Mouse (Mus musculus): ENCODE data around the gene Srm. TPM values are rescaled to one million over a fixed set of nuclear protein-coding genes. Genes with fewer than 3 reads are reported as not detected.

Srm gene
- total RNA-seq (2021) = 10 to 100 TPM; 68.4 to 70.0 TPM

GRCm38 (mm10) chr4:148591171-148591630 is at the start of gene Srm:
TSS of gene Srm (plus strand) at chr4:148591503.
- peak; percentile 96 to 97 for DNase-seq

DNA sequence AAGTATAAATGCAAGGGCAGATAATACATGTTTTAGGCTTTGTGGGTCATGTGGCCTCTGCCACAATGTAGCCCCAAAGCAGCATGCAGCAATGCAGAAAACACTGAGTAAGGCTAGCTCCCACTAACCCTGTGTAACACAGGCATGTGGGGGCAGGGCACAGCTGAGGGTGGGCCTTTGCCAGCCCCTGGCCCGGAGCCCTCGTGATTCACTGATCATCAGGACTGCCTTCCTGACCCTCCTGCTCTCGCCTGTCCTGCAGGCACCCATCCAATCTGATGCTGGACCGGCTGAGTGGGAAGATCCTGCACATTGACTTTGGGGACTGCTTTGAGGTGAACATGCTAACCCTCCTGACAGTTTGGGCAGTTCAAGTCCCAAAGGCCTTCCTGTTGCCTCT is 42.2 kb upstream of the Srm start:
- no peak for DNase-seq

DNA sequence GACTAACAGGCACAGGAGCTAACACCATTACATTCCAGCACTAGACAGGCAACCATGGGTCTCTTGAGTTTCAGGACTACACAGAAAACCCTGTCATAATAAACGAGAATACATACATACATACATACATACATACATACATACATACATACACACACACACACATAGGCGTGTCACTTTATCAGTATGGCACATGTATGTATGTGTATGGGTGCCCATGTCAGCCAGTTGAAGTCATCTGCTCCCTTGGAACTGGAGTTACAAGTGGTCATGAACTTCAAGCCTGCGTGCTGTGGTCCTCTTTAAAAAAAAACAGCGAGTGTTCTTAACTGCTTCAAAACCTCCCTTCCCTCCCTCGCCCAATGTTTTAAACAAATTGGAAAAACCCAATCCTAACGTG is 33.5 kb upstream of the Srm start:
- no peak for DNase-seq

- DNase-seq = peak; percentile 85 to 86
Measured at GRCm38 (mm10) chr4:148558297-148559000, 32.9 kb upstream of the Srm start, which contains the start of gene Exosc10. TSS of gene Exosc10 (plus strand) at chr4:148558429.

DNA sequence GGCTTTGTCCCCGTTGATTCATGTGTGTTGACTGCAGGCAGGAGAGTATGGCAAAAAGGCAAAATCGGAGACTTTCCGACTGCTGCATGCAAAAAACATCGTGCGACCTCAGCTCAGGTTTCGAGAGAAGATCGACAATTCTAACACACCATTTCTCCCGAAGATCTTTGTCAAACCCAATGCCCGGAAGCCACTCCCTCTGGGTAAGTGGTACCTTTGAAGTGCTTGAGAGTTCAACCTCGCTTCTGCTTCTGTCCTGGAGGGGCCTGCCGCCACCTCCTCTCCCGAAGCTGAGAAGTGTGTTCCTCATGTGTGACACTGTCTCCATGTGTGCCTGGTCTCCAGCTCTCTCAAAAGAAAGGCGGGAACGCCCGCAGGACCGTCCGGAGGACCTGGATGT is 28.6 kb upstream of the Srm start:
- no peak for DNase-seq

DNA sequence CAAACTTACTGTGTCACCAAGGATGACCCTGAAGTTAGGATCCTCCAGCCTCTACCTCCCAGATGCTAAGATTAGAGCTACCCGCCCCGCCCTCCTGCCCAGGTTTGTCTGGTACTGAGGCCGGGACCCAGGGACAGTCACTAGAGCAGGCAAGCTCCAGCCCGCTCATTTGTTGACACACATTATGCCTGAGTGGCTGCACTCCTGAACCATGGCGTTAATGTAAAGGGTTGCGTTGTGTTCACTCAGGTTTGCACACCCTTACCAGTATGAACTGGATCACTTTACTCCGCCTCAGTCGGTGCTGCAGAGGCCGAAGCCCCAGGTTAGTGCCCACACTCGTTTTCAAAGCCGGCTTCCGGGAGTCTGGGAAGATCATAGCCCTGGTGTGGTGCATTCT is 27.7 kb upstream of the Srm start:
- no peak for DNase-seq

DNA sequence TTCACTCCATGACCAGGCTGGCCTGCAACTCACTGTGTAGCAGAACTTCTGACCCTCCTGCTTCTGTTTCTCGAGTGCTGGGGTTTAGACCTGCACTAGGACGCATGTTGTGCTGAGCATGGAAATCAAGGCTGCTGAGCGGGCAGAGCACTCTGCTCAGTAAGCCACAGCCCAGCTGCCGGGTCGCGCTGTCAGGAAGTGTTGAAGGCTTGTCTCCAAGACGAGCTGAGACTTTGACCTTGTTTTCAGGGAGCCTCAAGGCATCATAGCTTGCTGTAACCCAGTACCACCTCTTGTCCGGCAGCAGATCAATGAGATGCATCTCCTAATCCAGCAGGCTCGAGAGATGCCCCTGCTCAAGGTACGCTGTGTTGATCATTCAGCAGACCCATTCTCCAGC is 21.2 kb upstream of the Srm start:
- no peak for DNase-seq

DNA sequence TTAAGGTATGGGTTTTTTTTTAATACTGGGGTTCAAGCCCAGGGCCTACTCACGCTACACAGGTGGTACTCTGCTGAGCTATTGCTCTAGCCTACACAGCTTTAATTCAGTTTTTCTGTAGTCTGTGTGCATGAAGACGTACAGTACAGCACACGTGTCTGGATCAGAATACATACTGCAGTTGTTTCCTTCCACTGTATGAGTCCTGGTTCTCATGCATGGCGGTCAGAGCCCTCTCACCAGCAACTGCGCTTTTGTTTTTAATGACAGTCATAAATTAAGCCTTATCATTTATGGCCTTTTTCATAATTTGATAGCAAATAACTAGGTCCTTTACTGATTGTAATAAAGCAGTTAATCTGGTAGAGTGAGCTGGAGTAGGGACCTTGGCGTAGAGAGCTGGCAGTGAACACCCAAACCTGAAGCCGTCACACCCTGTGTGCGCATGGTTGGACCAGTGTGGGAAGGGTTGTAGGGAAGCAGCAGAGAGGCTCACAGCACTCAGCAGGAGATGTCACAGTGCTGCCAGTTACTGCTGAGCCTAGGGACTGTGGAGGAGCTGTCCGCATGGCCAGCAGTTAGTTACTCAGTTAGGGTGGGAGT is 20.5 kb upstream of the Srm start:
- DNase-seq = no peak

GRCm38 (mm10) chr4:148573222-148573621 is 18.1 kb upstream of the Srm start:
- no peak for DNase-seq

GRCm38 (mm10) chr4:148580765-148581164 is 10.5 kb upstream of the Srm start:
- DNase-seq = no peak

DNA sequence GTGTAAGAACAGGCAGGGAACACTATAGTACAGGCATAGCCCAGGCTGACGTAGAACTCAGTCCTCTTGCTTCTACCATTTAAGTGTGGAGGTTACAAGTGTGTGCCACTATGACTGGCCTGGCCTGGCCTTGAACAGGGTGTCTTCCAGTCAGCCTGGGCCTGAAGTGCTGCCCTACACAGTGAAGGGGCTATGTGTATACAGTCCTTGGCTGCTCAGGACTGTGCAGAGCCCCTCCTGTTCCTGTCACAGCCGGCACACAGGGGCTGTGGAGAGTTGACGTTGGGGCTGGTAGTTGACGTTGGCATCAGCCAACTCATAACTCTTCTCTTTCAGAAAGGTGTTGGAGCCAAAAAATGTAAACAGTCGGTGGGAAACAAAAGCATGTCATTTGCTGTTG is 9.9 kb upstream of the Srm start:
- no peak for DNase-seq

GRCm38 (mm10) chr4:148583257-148583656 is 8.0 kb upstream of the Srm start:
- DNase-seq = no peak

DNA sequence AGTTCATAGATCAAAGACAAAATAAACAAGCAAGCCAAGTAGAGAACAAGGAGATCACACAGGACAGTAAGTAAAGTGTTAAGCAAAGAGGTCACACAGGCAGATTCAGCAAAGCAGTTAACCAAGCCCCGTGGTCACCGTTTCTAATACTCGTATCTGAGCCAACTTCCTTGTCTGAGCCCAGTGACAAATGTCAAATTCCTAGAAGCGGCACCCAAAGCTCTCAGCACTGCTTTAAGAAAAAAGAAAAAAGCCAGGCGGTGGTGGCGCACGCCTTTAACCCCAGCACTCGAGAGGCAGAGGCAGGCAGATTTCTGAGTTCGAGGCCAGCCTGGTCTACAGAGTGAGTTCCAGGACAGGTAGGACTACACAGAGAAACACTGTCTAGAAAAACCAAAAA is 4.7 kb upstream of the Srm start:
- no peak for DNase-seq

DNA sequence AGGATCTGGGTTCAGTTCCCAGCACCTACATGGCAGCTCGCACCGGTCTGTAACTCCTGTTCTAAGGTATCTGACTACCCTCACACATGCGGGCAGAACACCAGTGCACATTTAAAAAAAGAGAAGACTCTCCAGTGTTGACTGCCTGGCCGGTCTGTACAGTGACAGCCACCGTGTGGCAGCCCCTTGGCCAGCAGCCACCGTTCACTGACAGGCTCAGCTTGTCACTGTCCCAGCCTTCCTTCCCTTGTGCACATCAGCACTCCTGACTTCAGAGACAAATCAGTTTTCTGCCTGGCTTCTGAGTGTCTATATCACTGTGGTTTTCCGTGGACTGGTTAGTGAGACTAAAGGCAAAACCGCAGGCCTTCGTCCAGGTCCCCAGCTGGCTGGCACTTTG is 2.5 kb upstream of the Srm start:
- DNase-seq = peak; percentile 35 to 50

DNA sequence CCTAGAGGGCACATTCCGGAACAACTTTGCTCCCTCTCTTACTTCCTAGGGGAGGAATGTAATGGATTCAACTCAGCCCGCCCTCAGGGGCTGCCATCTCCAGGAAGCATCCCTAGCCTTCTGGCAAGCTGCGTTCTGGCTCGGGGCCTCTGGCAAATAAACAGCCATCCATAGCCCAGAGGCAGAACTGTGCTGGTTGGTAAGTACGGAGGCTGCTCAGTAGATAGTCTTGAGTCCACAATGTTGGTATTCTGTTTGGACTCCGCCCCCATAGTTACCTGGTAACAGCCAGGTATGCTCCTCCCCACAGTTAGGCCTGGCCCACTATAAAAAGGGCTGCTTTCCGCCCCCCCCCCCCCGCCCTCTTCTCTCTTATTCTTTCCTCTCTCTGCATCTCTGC is 1.7 kb upstream of the Srm start:
- no peak for DNase-seq

DNA sequence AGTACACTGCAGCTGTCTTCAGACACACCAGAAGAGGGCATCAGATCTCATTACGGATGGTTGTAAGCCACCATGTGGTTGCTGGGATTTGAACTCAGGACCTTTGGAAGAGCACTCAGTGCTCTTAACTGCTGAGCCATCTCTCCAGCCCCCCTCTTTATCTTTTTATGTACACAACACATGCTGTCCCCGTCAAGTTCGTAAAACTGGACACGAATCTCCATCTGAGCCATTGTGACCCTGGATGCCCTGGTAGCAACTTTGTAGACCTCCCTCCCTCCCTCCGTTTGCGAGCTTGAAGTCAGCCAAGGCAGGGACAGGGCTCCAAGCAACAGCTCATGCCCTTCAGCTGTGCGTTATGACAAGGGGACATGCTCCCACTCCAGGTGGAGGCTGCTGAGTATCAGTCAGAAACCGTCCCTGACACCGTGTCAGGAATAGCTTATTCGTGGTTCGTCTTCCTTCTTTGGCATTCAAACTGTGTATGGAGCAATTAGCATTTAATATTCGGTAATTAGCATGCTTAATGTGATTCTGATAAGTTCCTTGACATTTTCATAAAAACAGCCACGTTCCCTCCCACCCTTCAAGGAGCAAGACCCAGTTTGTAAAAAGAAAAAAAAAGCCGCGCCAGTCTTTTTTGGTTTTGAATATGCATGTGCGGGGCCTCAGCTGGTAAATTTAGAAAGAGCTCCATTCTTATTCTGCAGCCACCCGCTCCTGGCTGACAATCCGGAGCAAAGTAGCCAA is 707 bp upstream of the Srm start:
- no peak for DNase-seq

GRCm38 (mm10) chr4:148591637-148592380 is 506 bp downstream of the Srm start:
- DNase-seq = peak; percentile 30 to 31

DNA sequence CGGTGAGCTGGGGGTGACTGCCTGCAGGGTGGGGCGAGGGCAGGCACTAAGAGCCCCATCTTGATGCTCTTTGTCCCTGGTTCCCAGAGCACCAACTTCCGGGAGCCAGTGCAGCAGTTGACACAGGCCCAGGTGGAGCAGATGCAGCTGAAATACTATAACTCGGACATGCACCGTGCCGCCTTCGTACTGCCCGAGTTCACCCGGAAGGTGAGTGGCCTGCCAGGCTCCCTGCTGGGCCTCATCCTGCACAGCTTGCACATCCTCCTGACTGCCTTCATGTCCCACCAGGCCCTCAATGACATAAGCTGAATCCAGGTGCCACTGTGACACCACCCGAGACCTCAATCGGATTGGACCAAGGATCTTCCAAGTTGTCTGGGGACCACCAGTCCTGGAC is 2.7 kb downstream of the Srm start:
- no peak for DNase-seq

DNA sequence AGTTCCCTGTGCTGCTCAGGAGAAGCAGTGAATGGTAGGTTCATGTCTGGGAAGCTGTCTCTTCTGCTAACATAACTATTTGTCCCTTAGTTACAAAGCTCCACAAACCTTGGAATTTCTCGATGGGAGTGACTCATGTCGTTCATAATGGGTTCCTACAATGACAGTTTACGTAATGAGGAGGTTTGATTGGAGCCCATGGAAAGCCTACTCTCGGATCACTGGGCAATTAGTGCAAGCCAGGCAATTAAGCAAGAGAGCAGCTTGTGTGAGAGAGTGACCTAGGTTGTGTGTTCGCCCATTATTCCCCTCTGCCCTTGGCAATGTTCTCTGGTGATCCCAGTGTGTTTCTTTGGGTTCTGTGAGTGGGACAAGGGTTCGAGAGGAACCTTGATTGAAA is 4.6 kb downstream of the Srm start:
- no peak for DNase-seq

DNA sequence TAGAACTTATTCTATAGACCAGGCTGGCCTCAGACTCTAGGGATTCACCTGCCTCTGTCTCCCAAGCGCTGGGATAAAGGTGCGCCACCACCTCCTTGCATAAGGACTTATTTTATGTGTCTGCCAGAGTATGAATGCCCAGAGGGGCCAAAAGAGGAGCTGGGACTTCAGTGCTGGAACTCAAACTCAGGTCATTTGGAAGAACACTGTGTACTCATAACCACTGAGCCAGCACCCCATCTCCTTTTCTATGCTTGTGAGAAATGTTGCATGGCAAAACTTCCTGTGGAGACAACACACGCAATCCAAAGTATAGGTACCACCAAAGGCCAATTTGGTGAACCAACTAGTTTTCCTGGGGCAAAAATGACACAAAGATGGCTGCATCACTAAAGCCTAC is 5.4 kb downstream of the Srm start:
- DNase-seq = no peak

DNA sequence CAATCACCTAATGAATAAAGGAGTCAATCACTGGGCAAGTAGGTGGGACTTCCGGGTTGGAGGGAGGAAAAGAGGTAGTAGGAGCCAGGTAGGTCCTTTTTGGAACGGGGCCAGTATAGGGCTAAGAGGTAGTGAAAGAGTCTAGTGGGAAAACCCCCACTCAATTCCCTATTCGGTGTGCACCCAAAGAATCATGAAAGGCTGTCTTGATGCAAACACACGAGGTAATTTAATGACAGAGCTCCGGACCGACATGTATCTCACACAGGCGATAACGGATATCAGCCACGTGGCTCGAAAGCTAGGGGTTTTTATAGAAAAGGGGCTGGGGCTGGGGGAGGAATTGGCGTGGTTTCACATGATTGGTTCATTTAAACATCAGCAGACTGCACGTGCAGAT is 7.5 kb downstream of the Srm start:
- DNase-seq = no peak

GRCm38 (mm10) chr4:148600316-148600715 is 9.0 kb downstream of the Srm start:
- DNase-seq = no peak

DNA sequence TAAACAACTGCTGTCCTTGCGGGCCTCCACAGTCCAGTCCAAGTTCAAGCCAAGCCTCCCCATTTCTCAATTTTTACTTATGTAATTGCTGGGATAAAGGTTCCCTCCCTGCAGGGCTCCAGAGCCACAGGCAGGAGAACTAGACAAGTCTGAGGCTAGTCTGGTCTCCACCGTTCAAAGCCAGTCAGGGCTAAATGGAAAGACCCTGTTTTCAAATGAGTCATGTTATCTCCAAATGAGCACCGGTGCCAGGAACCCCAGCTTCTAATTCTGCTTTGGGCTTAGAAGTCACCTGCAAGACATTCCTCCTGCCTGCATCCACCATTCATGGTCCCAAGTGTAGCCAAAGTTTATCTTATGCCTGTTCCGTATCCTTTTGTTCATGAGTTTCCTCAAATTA is 10.6 kb downstream of the Srm start:
- DNase-seq = no peak
